In the genomic region with DNA sequence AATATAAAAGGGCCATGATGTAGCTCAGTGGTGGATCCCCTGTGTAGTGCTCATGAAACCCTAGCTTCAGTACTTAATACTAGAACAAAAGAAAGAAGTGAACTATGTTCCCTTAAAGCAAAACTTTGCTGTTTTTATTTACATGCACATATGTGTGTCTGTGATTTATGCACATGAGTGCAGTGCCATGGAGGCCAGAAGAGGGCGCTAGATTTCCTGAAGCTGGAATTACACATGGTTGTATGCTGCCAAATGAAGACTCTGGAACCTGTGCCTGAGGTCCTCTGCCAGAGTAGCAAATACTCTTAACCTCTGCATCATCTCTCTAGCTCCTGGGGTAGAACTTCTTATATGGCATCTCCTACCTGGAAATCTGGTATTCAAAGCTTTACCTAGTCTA, we compare ENCODE assay signal across 25 mouse cellular contexts.
A peak's percentile ranks its signal among the peaks of the same experiment; 100 is the strongest.
DNase-seq lines count a peak whose midpoint lies in the region; ATAC-seq and TF ChIP-seq lines count a peak whose summit lies in the region.
"Had no signal": no experiment of that assay in that cellular context is flagged by ENCODE, and none has a peak within 500 bp of the region (broad histone marks: within the 10 kb centered on the region; RNA-seq: fewer than 3 reads in every experiment).

No protein-coding gene starts in this region.

- no peak overlapping the region for H3K4me2 ChIP-seq in kidney, postnatal 0 days (ENCODE audit: low read length)
- H3K4me2 ChIP-seq: embryonic facial prominence, embryonic 12.5 days; heart, embryonic 12.5 days; limb, embryonic 12.5 days; liver, embryonic 11.5 days; midbrain, embryonic 12.5 days; neural tube, embryonic 12.5 days; stomach, embryonic 15.5 days had no signal

- no peak overlapping the region for H3K27ac ChIP-seq in kidney, postnatal 0 days
- H3K27ac ChIP-seq in testis, adult 2 months (ENCODE audit: control insufficient read depth, insufficient read depth, low read depth, low read length) = no peak overlapping the region
- H3K27ac ChIP-seq: embryonic facial prominence, embryonic 12.5 days; hindbrain, embryonic 10.5 days; limb, embryonic 12.5 days; midbrain, embryonic 12.5 days; neural tube, embryonic 12.5 days; stomach, embryonic 15.5 days had no signal

- no peak overlapping the region for H3K9ac ChIP-seq in kidney, postnatal 0 days (ENCODE audit: low read depth, low read length)
- H3K9ac ChIP-seq: embryonic facial prominence, embryonic 12.5 days; heart, embryonic 12.5 days; limb, embryonic 12.5 days; liver, postnatal 0 days; midbrain, embryonic 12.5 days; neural tube, embryonic 12.5 days; stomach, embryonic 15.5 days had no signal

- no peaks in the 10 kb centered on the region for H3K27me3 ChIP-seq in kidney, postnatal 0 days (ENCODE audit: insufficient read depth, low read length)
- H3K27me3 ChIP-seq in testis, adult 2 months (ENCODE audit: control insufficient read depth, insufficient read depth, low read length) = no peaks in the 10 kb centered on the region
- H3K27me3 ChIP-seq: embryonic facial prominence, embryonic 12.5 days; heart, embryonic 12.5 days; limb, embryonic 12.5 days; midbrain, embryonic 12.5 days; neural tube, embryonic 12.5 days; stomach, embryonic 15.5 days had no signal

- H3K4me1 ChIP-seq in kidney, postnatal 0 days (replicated peaks; ENCODE audit: insufficient read depth, low read length) = no peaks in the 10 kb centered on the region
- H3K4me1 ChIP-seq in testis, adult 2 months (ENCODE audit: control insufficient read depth, insufficient read depth, low read length) = no peaks in the 10 kb centered on the region
- H3K4me1 ChIP-seq: embryonic facial prominence, embryonic 12.5 days; heart, embryonic 12.5 days; midbrain, embryonic 12.5 days; neural tube, embryonic 12.5 days; stomach, embryonic 15.5 days had no signal

- TF ChIP-seq CTCF in kidney, postnatal 0 days (IDR thresholded peaks at IDR 0.05; ENCODE audit: low read depth) = peak; percentile 38; the same call in 1 of the 2 replicates
- TF ChIP-seq CTCF in testis, adult 2 months (IDR thresholded peaks at IDR 0.05; ENCODE audit: control insufficient read depth, insufficient read depth, insufficient replicate concordance, low read depth, low read length) = peak; percentile 13; the same call in 1 of the 2 replicates

- DNase-seq in cerebellum, postnatal 10 days = peak; percentile 12 to 25
- no peak for DNase-seq in cerebellum, postnatal 14 days
- DNase-seq in kidney, postnatal 0 days (ENCODE audit: low spot score) = no peak
- no peak for DNase-seq in kidney, postnatal 10 days
- DNase-seq in testis, postnatal 14 days (ENCODE audit: low spot score) = no peak
- no peak for DNase-seq in Muller cell, postnatal 12 days (ENCODE audit: inconsistent ontology term)
- DNase-seq in frontal cortex, postnatal 10 days (ENCODE audit: low spot score in 2 of 2) = no peak
- DNase-seq: adrenal gland, postnatal 25 days; cerebellum, adult 9-10 months; heart, postnatal 10 days; kidney, adult 18-20 months; liver, postnatal 0 days; lung, postnatal 10 days; retina, postnatal 1 day; right cerebral cortex, postnatal 4 days had no signal

- ATAC-seq in kidney, postnatal 0 days (replicated peaks; ENCODE audit: low FRiP score, low read depth) = no peak
- ATAC-seq: liver, postnatal 0 days had no signal

- 36% methylated on average over 1 of the region's 1 CpGs for WGBS in kidney, postnatal 0 days

- TF ChIP-seq POLR2A in testis, adult 2 months (IDR thresholded peaks at IDR 0.05; ENCODE audit: control insufficient read depth, low read depth, low read length) = no peak

- no peak overlapping the region for H3K4me3 ChIP-seq in kidney, postnatal 0 days (replicated peaks; ENCODE audit: low read depth, low read length)
- H3K4me3 ChIP-seq in testis, adult 2 months (ENCODE audit: control insufficient read depth, low read depth, low read length) = no peak overlapping the region
- H3K4me3 ChIP-seq: embryonic facial prominence, embryonic 12.5 days; heart, embryonic 12.5 days; hindbrain, embryonic 10.5 days; limb, embryonic 12.5 days; midbrain, embryonic 12.5 days; neural tube, embryonic 12.5 days; stomach, embryonic 15.5 days had no signal

- H3K9me3 ChIP-seq in kidney, postnatal 0 days (replicated peaks; ENCODE audit: low read length) = no peaks in the 10 kb centered on the region
- H3K9me3 ChIP-seq: embryonic facial prominence, embryonic 12.5 days; hindbrain, embryonic 10.5 days; limb, embryonic 12.5 days; midbrain, embryonic 12.5 days; neural tube, embryonic 12.5 days; stomach, embryonic 15.5 days had no signal

- no peaks in the 10 kb centered on the region for H3K36me3 ChIP-seq in kidney, postnatal 0 days (ENCODE audit: insufficient read depth, low read length)
- no peaks in the 10 kb centered on the region for H3K36me3 ChIP-seq in testis, adult 2 months (ENCODE audit: control insufficient read depth, insufficient read depth, low read length)
- H3K36me3 ChIP-seq: embryonic facial prominence, embryonic 12.5 days; G1E; heart, embryonic 12.5 days; hindbrain, embryonic 10.5 days; limb, embryonic 12.5 days; midbrain, embryonic 12.5 days; neural tube, embryonic 12.5 days; stomach, embryonic 15.5 days had no signal

Comparison
In these comparisons a context has a peak if more than half of its experiments do, and no peak if none do; other contexts are left out.
1. DNase-seq: peak in cerebellum, postnatal 10 days (2 of 2); none in cerebellum, postnatal 14 days (0 of 2), kidney, postnatal 0 days (single experiment), kidney, postnatal 10 days (single experiment), testis, postnatal 14 days (single experiment), Muller cell, postnatal 12 days (single experiment) and frontal cortex, postnatal 10 days (0 of 2).